In the genomic region with DNA sequence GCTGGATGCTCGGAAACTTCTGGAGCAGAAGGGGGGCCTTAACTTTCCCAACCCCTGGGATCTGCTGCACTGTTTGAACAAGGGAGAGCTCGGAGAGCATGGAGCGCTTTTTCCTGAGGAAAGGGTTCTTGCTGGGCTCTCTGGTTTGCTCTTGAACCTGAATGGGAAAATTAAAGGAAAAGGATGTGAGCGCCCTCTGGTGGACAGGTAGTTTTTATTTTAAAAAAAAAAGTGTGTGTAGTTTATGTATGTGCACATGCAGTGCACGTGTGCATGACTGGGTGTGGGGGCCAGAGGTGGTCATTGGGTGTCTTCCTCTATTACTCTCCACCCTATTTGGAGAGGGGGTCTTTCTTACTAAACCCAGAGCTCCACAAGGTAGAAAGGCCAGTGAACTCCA, we compare ENCODE assay signal across 9 mouse cellular contexts. TPM values are rescaled to one million over a fixed set of nuclear protein-coding genes. Genes with fewer than 3 reads are reported as not detected.
A peak's percentile ranks its signal among the peaks of the same experiment; 100 is the strongest.
DNase-seq lines count a peak whose midpoint lies in the region; ATAC-seq and TF ChIP-seq lines count a peak whose summit lies in the region.
"Had no signal": no experiment of that assay in that cellular context is flagged by ENCODE, and none has a peak within 500 bp of the region (broad histone marks: within the 10 kb centered on the region; RNA-seq: fewer than 3 reads in every experiment).

No protein-coding gene starts in this region.

- H3K27me3 ChIP-seq in MEL (ENCODE audit: control insufficient read depth in 1 of 2, insufficient read depth in 2 of 2, low read length in 2 of 2) = no peaks in the 10 kb centered on the region
- no peaks in the 10 kb centered on the region for H3K27me3 ChIP-seq in forebrain, embryonic 10.5 days (ENCODE audit: poor library complexity, severe bottlenecking)
- H3K27me3 ChIP-seq: heart, embryonic 13.5 days had no signal

- peaks cover 0 to 10% of the 10 kb centered on the region in 2 experiments; a peak in 1 of 4 replicates for H3K4me1 ChIP-seq in MEL (ENCODE audit: control insufficient read depth in 1 of 2, insufficient read depth in 2 of 2, low read length in 2 of 2)
- peaks cover 20% of the 10 kb centered on the region for H3K4me1 ChIP-seq in forebrain, embryonic 10.5 days

- TF ChIP-seq RAD21 in MEL (IDR thresholded peaks at IDR 0.05; ENCODE audit: low read depth, low read length) = peak; percentile 19

- peaks cover 20% of the 10 kb centered on the region for H3K79me2 ChIP-seq in MEL (ENCODE audit: control insufficient read depth, insufficient read depth, low read length, poor library complexity)

- no peaks in the 10 kb centered on the region for H3K9me3 ChIP-seq in MEL (replicated peaks; ENCODE audit: insufficient read depth, low read length)
- no peaks in the 10 kb centered on the region for H3K9me3 ChIP-seq in forebrain, embryonic 10.5 days
- H3K9me3 ChIP-seq: heart, embryonic 13.5 days had no signal

- intact Hi-C loops in heart, postnatal 14 days (cut with DNase I) = loop anchor here (5.0 kb wide), 2 partner anchors 61 to 76 kb away; partner anchors contain the start of genes Gpatch1 and Rhpn2

- H3K27ac ChIP-seq in MEL (ENCODE audit: control insufficient read depth, low read depth, low read length) = no peak overlapping the region
- no peak overlapping the region for H3K27ac ChIP-seq in forebrain, embryonic 10.5 days
- H3K27ac ChIP-seq: heart, embryonic 13.5 days had no signal

- H3K36me3 ChIP-seq in MEL (ENCODE audit: control insufficient read depth in 1 of 2, insufficient read depth in 2 of 2, low read length in 2 of 2) = peaks cover 6 to 9% of the 10 kb centered on the region in 2 experiments
- H3K36me3 ChIP-seq in forebrain, embryonic 10.5 days (replicated peaks) = peaks cover 42% of the 10 kb centered on the region

- ATAC-seq in megakaryocyte progenitor cell, adult 5-6 weeks (replicated peaks; ENCODE audit: poor library complexity) = no peak

- TF ChIP-seq POLR2A in MEL (IDR thresholded peaks at IDR 0.05; ENCODE audit: control insufficient read depth in 1 of 2, insufficient read depth in 1 of 2, low read depth in 1 of 2, low read length in 2 of 2, poor library complexity in 1 of 2) = no peak

- TF ChIP-seq EP300 in MEL (IDR thresholded peaks at IDR 0.05; ENCODE audit: low read depth in 1 of 2, low read length in 2 of 2) = no peak

- H3K4me3 ChIP-seq in MEL (ENCODE audit: control insufficient read depth in 1 of 2, insufficient read depth in 1 of 2, low read depth in 2 of 2, low read length in 2 of 2) = no peak overlapping the region
- no peak overlapping the region for H3K4me3 ChIP-seq in forebrain, embryonic 10.5 days
- H3K4me3 ChIP-seq: heart, embryonic 13.5 days had no signal

- no peak overlapping the region for H3K9ac ChIP-seq in MEL (ENCODE audit: control insufficient read depth, low read depth, low read length, poor library complexity, severe bottlenecking)
- H3K9ac ChIP-seq: heart, embryonic 13.5 days had no signal

- 71% methylated on average over 5 of the region's 5 CpGs for WGBS in forebrain, embryonic 10.5 days

- peak; percentile 20 to 21 for DNase-seq in heart, postnatal 14 days
- DNase-seq in heart, adult 11 months = no peak
- DNase-seq in 3T3-L1 (ENCODE audit: low read depth, low spot score) = peak; percentile 53
- no peak for DNase-seq in MEL (ENCODE audit: low read depth, low spot score)
- DNase-seq in kidney, postnatal 36 days = peak; percentile 39 to 75
- DNase-seq in forebrain, embryonic 10.5 days (ENCODE audit: extremely low spot score, low spot score) = no peak
- no peak for DNase-seq in T-cell, adult 2 months (ENCODE audit: low spot score)

- TF ChIP-seq CTCF in MEL (IDR thresholded peaks at IDR 0.05 in 2 of 3, conservative IDR thresholded peaks at IDR 0.05 in 1 of 3; ENCODE audit: control insufficient read depth in 1 of 3, insufficient read depth in 1 of 3, low read depth in 2 of 3, low read length in 3 of 3, poor library complexity in 1 of 3, severe bottlenecking in 1 of 3) = peak in 2 of 3 experiments; percentile 38 to 54; a peak in 3 of 6 replicates

TF ChIP-seq in MEL, 35 proteins besides CTCF, POLR2A, EP300 and RAD21:
- peak; percentile 77 for TF ChIP-seq ZNF384 (IDR thresholded peaks at IDR 0.05; ENCODE audit: low read depth, low read length)
- no peak for TF ChIP-seq MAFK (IDR thresholded peaks at IDR 0.05; ENCODE audit: borderline replicate concordance, low read depth, low read length)
- TF ChIP-seq POLR2AphosphoS5 (IDR thresholded peaks at IDR 0.05; ENCODE audit: borderline replicate concordance, low read depth, low read length) = no peak
- TF ChIP-seq BHLHE40 (IDR thresholded peaks at IDR 0.05; ENCODE audit: borderline replicate concordance, low read depth, low read length) = no peak
- no peak for TF ChIP-seq POLR2AphosphoS2 (IDR thresholded peaks at IDR 0.05; ENCODE audit: low read length)
- TF ChIP-seq SMC3 (IDR thresholded peaks at IDR 0.05; ENCODE audit: low read depth, low read length) = no peak

RNA-seq across cellular contexts. Expression of gene Faap24, which starts 3.7 kb away (rescaled TPM):
- 1 to 10 TPM; 1.6 to 2.9 TPM for total RNA-seq in heart, postnatal 14 days (2021)
- total RNA-seq in MEL (2012; rRNA removed) = 11.9 and 15.3 TPM in 2 replicates
- polyA plus RNA-seq in MEL (2012; ENCODE audit: insufficient read depth in 1 of 2, insufficient read length in 2 of 2, low read depth in 1 of 2, low replicate concordance in 2 of 2, missing spikeins in 1 of 2) = 10 to 100 TPM in 1 of 2 experiments, not detected in 1; 26.7 TPM
- polyA plus RNA-seq in forebrain, embryonic 10.5 days (2016; fragmentation: Nextera tagmentation; extraction: Ambion mirVana) = 28.4 and 29.3 TPM in 2 replicates
- 17.2 and 24.1 TPM in 2 replicates for total RNA-seq in megakaryocyte progenitor cell, adult 5-6 weeks (2015)
- 16.3 and 18.9 TPM in 2 replicates for total RNA-seq in megakaryocyte progenitor cell, adult 5-6 weeks (2017)

RNA-seq across cellular contexts. Expression of gene Cep89, which starts 3.9 kb away (rescaled TPM):
- total RNA-seq in heart, postnatal 14 days (2021) = 10 to 100 TPM; 14.1 to 15.4 TPM
- total RNA-seq in MEL (2012; rRNA removed) = 13.1 and 15.8 TPM in 2 replicates
- 10 to 100 TPM in 1 of 2 experiments, not detected in 1; 44.5 TPM for polyA plus RNA-seq in MEL (2012; ENCODE audit: insufficient read depth in 1 of 2, insufficient read length in 2 of 2, low read depth in 1 of 2, low replicate concordance in 2 of 2, missing spikeins in 1 of 2)
- 69.9 and 72.3 TPM in 2 replicates for polyA plus RNA-seq in forebrain, embryonic 10.5 days (2016; fragmentation: Nextera tagmentation; extraction: Ambion mirVana)
- total RNA-seq in megakaryocyte progenitor cell, adult 5-6 weeks (2015) = 9.6 and 16.9 TPM in 2 replicates
- 8.0 and 13.6 TPM in 2 replicates for total RNA-seq in megakaryocyte progenitor cell, adult 5-6 weeks (2017)

RNA-seq across cellular contexts. Expression of gene Slc7a9, which starts 55.7 kb away (rescaled TPM):
- not detected for total RNA-seq in heart, postnatal 14 days (2021)
- total RNA-seq in MEL (2012; rRNA removed) = not detected in 2 replicates
- polyA plus RNA-seq in MEL (2012; ENCODE audit: insufficient read depth in 1 of 2, insufficient read length in 2 of 2, low read depth in 1 of 2, low replicate concordance in 2 of 2, missing spikeins in 1 of 2) = not detected
- 0.29 TPM in 1 of 2 replicates, not detected in the other for polyA plus RNA-seq in forebrain, embryonic 10.5 days (2016; fragmentation: Nextera tagmentation; extraction: Ambion mirVana)
- not detected in 2 replicates for total RNA-seq in megakaryocyte progenitor cell, adult 5-6 weeks (2015)
- not detected in 2 replicates for total RNA-seq in megakaryocyte progenitor cell, adult 5-6 weeks (2017)

RNA-seq across cellular contexts. Expression of gene Rhpn2, which starts 59.0 kb away (rescaled TPM):
- total RNA-seq in heart, postnatal 14 days (2021) = 1 to 10 TPM; 5.0 to 6.0 TPM
- 0.46 and 0.58 TPM in 2 replicates for total RNA-seq in MEL (2012; rRNA removed)
- polyA plus RNA-seq in MEL (2012; ENCODE audit: insufficient read depth in 1 of 2, insufficient read length in 2 of 2, low read depth in 1 of 2, low replicate concordance in 2 of 2, missing spikeins in 1 of 2) = 1 to 10 TPM in 1 of 2 experiments, not detected in 1; 1.2 TPM
- 4.5 and 4.6 TPM in 2 replicates for polyA plus RNA-seq in forebrain, embryonic 10.5 days (2016; fragmentation: Nextera tagmentation; extraction: Ambion mirVana)
- not detected in 2 replicates for total RNA-seq in megakaryocyte progenitor cell, adult 5-6 weeks (2015)
- total RNA-seq in megakaryocyte progenitor cell, adult 5-6 weeks (2017) = 0.10 TPM in 1 of 2 replicates, not detected in the other

Comparison
In these comparisons a context has a peak if more than half of its experiments do, and no peak if none do; other contexts are left out.
1. DNase-seq: peak in heart, postnatal 14 days (2 of 2), 3T3-L1 (single experiment) and kidney, postnatal 36 days (2 of 2); none in heart, adult 11 months (single experiment), MEL (single experiment), forebrain, embryonic 10.5 days (single experiment) and T-cell, adult 2 months (single experiment).